Mouse (Mus musculus) layer of hippocampus, postnatal 10 days (tissue): ENCODE results near the gene Hoxa5. TPM values are rescaled to one million over a fixed set of nuclear protein-coding genes. Genes with fewer than 3 reads are reported as not detected.

Experiments
- DNase-seq, 2 experiments: peaks; one replicate each; pipeline ENCODE4 v3.0.0; 2021; ENCODE audit warnings: low spot score in 2 of 2
- total RNA-seq, 2 experiments: library from RNA; stranded (reverse); gene quantifications; 2 replicates each; pipeline ENCODE4 v1.2.3; 2021

The Hoxa5 gene
- total RNA-seq, 2 experiments from 2014 or later = not detected

- no peak for DNase-seq
These were observed 38.7 kb downstream of the Hoxa5 start for GRCm38 (mm10) chr6:52165441-52166370.

- no peak for DNase-seq
These were observed 39.6 kb downstream of the Hoxa5 start, which contains the start of gene Hoxa2 for GRCm38 (mm10) chr6:52164626-52165440. Gene Hoxa2, minus strand, starts transcription at chr6:52164831.

- no peak for DNase-seq
These were observed 40.2 kb downstream of the Hoxa5 start for GRCm38 (mm10) chr6:52164051-52164625.

GRCm38 (mm10) chr6:52163366-52164031, 40.9 kb downstream of the Hoxa5 start:
- no peak for DNase-seq

GRCm38 (mm10) chr6:52162611-52163365, 41.6 kb downstream of the Hoxa5 start:
- DNase-seq = no peak

- no peak for DNase-seq
These were observed 42.4 kb downstream of the Hoxa5 start for GRCm38 (mm10) chr6:52162093-52162380.

GRCm38 (mm10) chr6:52161336-52162092, 42.9 kb downstream of the Hoxa5 start:
- DNase-seq = no peak

GRCm38 (mm10) chr6:52160511-52161335, 43.7 kb downstream of the Hoxa5 start:
- no peak for DNase-seq

GRCm38 (mm10) chr6:52159979-52160378, 44.4 kb downstream of the Hoxa5 start:
- no peak for DNase-seq

- DNase-seq = no peak
These were observed 45.1 kb downstream of the Hoxa5 start for GRCm38 (mm10) chr6:52159164-52159761.

- DNase-seq = no peak
These were observed 45.9 kb downstream of the Hoxa5 start, which contains the start of gene Hoxa1 for GRCm38 (mm10) chr6:52158276-52159051. Gene Hoxa1, minus strand, starts transcription at chr6:52158317.

- no peak for DNase-seq
These were observed 46.7 kb downstream of the Hoxa5 start for GRCm38 (mm10) chr6:52157466-52158275.

GRCm38 (mm10) chr6:52156551-52157200, 47.7 kb downstream of the Hoxa5 start:
- DNase-seq = no peak

GRCm38 (mm10) chr6:52155471-52155870, 48.9 kb downstream of the Hoxa5 start:
- DNase-seq = no peak

- no peak for DNase-seq
These were observed 50.3 kb downstream of the Hoxa5 start for GRCm38 (mm10) chr6:52154044-52154443.

GRCm38 (mm10) chr6:52153270-52153669, 51.1 kb downstream of the Hoxa5 start:
- DNase-seq = no peak
